Mouse (Mus musculus): ENCODE data around the gene Cnppd1. TPM values are rescaled to one million over a fixed set of nuclear protein-coding genes. Genes with fewer than 3 reads are reported as not detected.

The Cnppd1 gene
- polyA plus RNA-seq, 1 experiment from 2014 or later = 54.4 TPM

GRCm38 (mm10) chr1:75128641-75129040 is 13.9 kb downstream of the Cnppd1 start:
- Histone ChIP-seq H3K4me3 (ENCODE audit: low read length) (no peak overlapping the region), H3K27me3 (ENCODE audit: insufficient read depth, low read length) (no peaks in the 10 kb centered on the region), H3K9ac (replicated peaks; ENCODE audit: low read length) (no peak overlapping the region), H3K9me3 (ENCODE audit: low read length) (no peaks in the 10 kb centered on the region), H3K36me3 (ENCODE audit: insufficient read depth, low read length) (no peaks in the 10 kb centered on the region), H3K4me2 (replicated peaks; ENCODE audit: low read depth, low read length) (no peak overlapping the region), H3K27ac (ENCODE audit: low read length) (no peak overlapping the region), H3K4me1 (ENCODE audit: insufficient read depth, low read length) (0 out of 2 replicates have a peak, but pooled peaks cover 9% of the 10 kb centered on the region)
- whole genome bisulfite sequencing = 72% methylated on average over 3 of the region's 3 CpGs
- no peak for ATAC-seq (ENCODE audit: low FRiP score, low TSS enrichment)

GRCm38 (mm10) chr1:75125418-75125817 is 17.1 kb downstream of the Cnppd1 start:
- no peak for ATAC-seq (ENCODE audit: low FRiP score, low TSS enrichment)
- Histone ChIP-seq H3K4me1 (ENCODE audit: insufficient read depth, low read length) (0 out of 2 replicates have a peak, but pooled peaks cover 5% of the 10 kb centered on the region), H3K4me2 (replicated peaks; ENCODE audit: low read depth, low read length) (peak overlapping the region; percentile 57), H3K9ac (replicated peaks; ENCODE audit: low read length) (peak overlapping the region; percentile 78), H3K27ac (ENCODE audit: low read length) (peak overlapping the region; percentile 99), H3K27me3 (ENCODE audit: insufficient read depth, low read length) (no peaks in the 10 kb centered on the region), H3K36me3 (ENCODE audit: insufficient read depth, low read length) (no peaks in the 10 kb centered on the region), H3K9me3 (ENCODE audit: low read length) (no peaks in the 10 kb centered on the region), H3K4me3 (ENCODE audit: low read length) (peak overlapping the region; percentile 57)
- WGBS = 37% methylated on average over 5 of the region's 5 CpGs

GRCm38 (mm10) chr1:75124346-75125321 is 17.9 kb downstream of the Cnppd1 start, which contains the start of gene Nhej1:
Nhej1 (minus strand) TSS chr1:75125200.
- H3K9me3 ChIP-seq (ENCODE audit: low read length) = no peaks in the 10 kb centered on the region
- peak within 1 kb of the TSS; percentile 57 for H3K4me3 ChIP-seq (ENCODE audit: low read length)
- no peaks in the 10 kb centered on the region for H3K36me3 ChIP-seq (ENCODE audit: insufficient read depth, low read length)
- peak; percentile 97 for ATAC-seq (ENCODE audit: low FRiP score, low TSS enrichment)
- H3K27me3 ChIP-seq (ENCODE audit: insufficient read depth, low read length) = no peaks in the 10 kb centered on the region
- 0 out of 2 replicates have a peak, but pooled peaks cover 5% of the 10 kb centered on the region for H3K4me1 ChIP-seq (ENCODE audit: insufficient read depth, low read length)
- WGBS = 1% methylated on average over 56 of the region's 56 CpGs
- H3K27ac ChIP-seq (ENCODE audit: low read length) = peak within 1 kb of the TSS; percentile 99
- H3K9ac ChIP-seq (replicated peaks; ENCODE audit: low read length) = peak within 1 kb of the TSS; percentile 78
- peak within 1 kb of the TSS; percentile 57 for H3K4me2 ChIP-seq (replicated peaks; ENCODE audit: low read depth, low read length)

DNA sequence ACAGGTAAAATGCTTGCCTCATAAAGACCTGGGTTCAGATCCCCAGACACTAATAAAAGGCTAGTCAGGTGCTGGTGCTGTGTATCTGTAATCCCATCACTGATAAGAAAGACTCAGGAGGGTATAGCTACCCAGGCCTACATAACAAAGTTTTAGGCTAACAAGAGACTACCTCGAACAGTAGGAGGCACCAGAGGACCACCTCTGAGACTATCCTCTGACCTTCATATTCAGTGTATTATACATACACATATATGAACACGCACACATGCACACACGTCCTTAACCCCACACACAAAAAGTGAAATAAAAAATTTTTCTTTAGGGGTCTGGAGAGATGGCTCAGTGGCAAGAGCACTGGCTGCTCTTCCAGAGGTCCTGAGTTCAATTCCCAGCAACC is 20.3 kb downstream of the Cnppd1 start:
- ATAC-seq (ENCODE audit: low FRiP score, low TSS enrichment) = no peak
- H3K4me2 ChIP-seq (replicated peaks; ENCODE audit: low read depth, low read length) = no peak overlapping the region
- WGBS = 78% methylated on average over 3 of the region's 3 CpGs
- H3K4me3 ChIP-seq (ENCODE audit: low read length) = no peak overlapping the region
- H3K9ac ChIP-seq (replicated peaks; ENCODE audit: low read length) = no peak overlapping the region
- H3K36me3 ChIP-seq (ENCODE audit: insufficient read depth, low read length) = no peaks in the 10 kb centered on the region
- H3K27ac ChIP-seq (ENCODE audit: low read length) = no peak overlapping the region
- no peaks in the 10 kb centered on the region for H3K27me3 ChIP-seq (ENCODE audit: insufficient read depth, low read length)
- H3K4me1 ChIP-seq (ENCODE audit: insufficient read depth, low read length) = 0 out of 2 replicates have a peak, but pooled peaks cover 5% of the 10 kb centered on the region
- H3K9me3 ChIP-seq (ENCODE audit: low read length) = no peaks in the 10 kb centered on the region

Other genes starting within 250 kb of the Cnppd1 start
- gene Cryba2, start 249.6 kb downstream of the Cnppd1 start, polyA plus RNA-seq (2015; fragmentation: Nextera tagmentation; extraction: Ambion mirVana) = not detected in 2 replicates
- 0.09 TPM in 1 of 2 replicates, not detected in the other for gene Cfap65, start 207.1 kb downstream of the Cnppd1 start, polyA plus RNA-seq (2015; fragmentation: Nextera tagmentation; extraction: Ambion mirVana)
- gene Ihh, start 191.0 kb downstream of the Cnppd1 start, polyA plus RNA-seq (2015; fragmentation: Nextera tagmentation; extraction: Ambion mirVana) = 2.4 and 3.4 TPM in 2 replicates
- 10.0 and 12.1 TPM in 2 replicates for gene Nhej1, start 17.5 kb downstream of the Cnppd1 start, polyA plus RNA-seq (2015; fragmentation: Nextera tagmentation; extraction: Ambion mirVana)
- gene Slc23a3, start 8.8 kb downstream of the Cnppd1 start, polyA plus RNA-seq (2015; fragmentation: Nextera tagmentation; extraction: Ambion mirVana) = 5.9 and 6.2 TPM in 2 replicates
- gene Retreg2, start 67 bp upstream of the Cnppd1 start, polyA plus RNA-seq (2015; fragmentation: Nextera tagmentation; extraction: Ambion mirVana) = 56.3 and 59.8 TPM in 2 replicates
- gene Zfand2b, start 25.9 kb upstream of the Cnppd1 start, polyA plus RNA-seq (2015; fragmentation: Nextera tagmentation; extraction: Ambion mirVana) = 48.4 and 51.0 TPM in 2 replicates
- 36.4 and 37.2 TPM in 2 replicates for gene Abcb6, start 37.7 kb upstream of the Cnppd1 start, polyA plus RNA-seq (2015; fragmentation: Nextera tagmentation; extraction: Ambion mirVana)
- gene Ankzf1, start 49.4 kb upstream of the Cnppd1 start, polyA plus RNA-seq (2015; fragmentation: Nextera tagmentation; extraction: Ambion mirVana) = 29.2 and 30.1 TPM in 2 replicates
- 33.0 and 36.0 TPM in 2 replicates for gene Atg9a, start 49.5 kb upstream of the Cnppd1 start, polyA plus RNA-seq (2015; fragmentation: Nextera tagmentation; extraction: Ambion mirVana)
- gene Glb1l, start 68.1 kb upstream of the Cnppd1 start, polyA plus RNA-seq (2015; fragmentation: Nextera tagmentation; extraction: Ambion mirVana) = 57.4 and 63.8 TPM in 2 replicates
- 153 and 169 TPM in 2 replicates for gene Stk16, start 68.1 kb upstream of the Cnppd1 start, polyA plus RNA-seq (2015; fragmentation: Nextera tagmentation; extraction: Ambion mirVana)
- gene Tuba4a, start 77.2 kb upstream of the Cnppd1 start, polyA plus RNA-seq (2015; fragmentation: Nextera tagmentation; extraction: Ambion mirVana) = 96.3 and 102 TPM in 2 replicates
- gene A630095N17Rik, start 89.4 kb upstream of the Cnppd1 start, polyA plus RNA-seq (2015; fragmentation: Nextera tagmentation; extraction: Ambion mirVana) = not detected in 2 replicates
- gene Dnajb2, start 93.7 kb upstream of the Cnppd1 start, polyA plus RNA-seq (2015; fragmentation: Nextera tagmentation; extraction: Ambion mirVana) = 41.3 and 45.7 TPM in 2 replicates
- 0.54 and 0.87 TPM in 2 replicates for gene Ptprn, start 121.8 kb upstream of the Cnppd1 start, polyA plus RNA-seq (2015; fragmentation: Nextera tagmentation; extraction: Ambion mirVana)
- gene Resp18, start 135.7 kb upstream of the Cnppd1 start, polyA plus RNA-seq (2015; fragmentation: Nextera tagmentation; extraction: Ambion mirVana) = 1.0 and 3.0 TPM in 2 replicates
- 168 and 184 TPM in 2 replicates for gene Dnpep, start 175.3 kb upstream of the Cnppd1 start, polyA plus RNA-seq (2015; fragmentation: Nextera tagmentation; extraction: Ambion mirVana)
- gene Des, start 217.6 kb upstream of the Cnppd1 start, polyA plus RNA-seq (2015; fragmentation: Nextera tagmentation; extraction: Ambion mirVana) = 41.6 and 53.6 TPM in 2 replicates
- 61.4 and 61.5 TPM in 2 replicates for gene Speg, start 232.6 kb upstream of the Cnppd1 start, polyA plus RNA-seq (2015; fragmentation: Nextera tagmentation; extraction: Ambion mirVana)